Mouse (Mus musculus) telencephalon, adult 2 months (tissue): ENCODE measurements at regions not wholly inside any gene's neighbourhood (a gene's known extent, or its start where the extent isn't known, plus 50 kb on each side); places are given as distances from the start of the nearest gene placed in this dataset.
A peak's percentile ranks its signal among the peaks of the same experiment; 100 is the strongest.

Experiments
- DNase-seq: peaks from one replicate; pipeline ENCODE4 v3.0.0-alpha.2; 2011; ENCODE audit warnings: low read depth, low spot score

GRCm38 (mm10) chr9:52379031-52379430 is 210.7 kb upstream of the Zc3h12c start:
- DNase-seq, result no peak

GRCm38 (mm10) chr9:52377761-52378160 is 209.4 kb upstream of the Zc3h12c start:
- DNase-seq, result peak; percentile 54

GRCm38 (mm10) chr9:52376914-52377313 is 208.5 kb upstream of the Zc3h12c start:
- no peak for DNase-seq

GRCm38 (mm10) chr9:52371296-52371695 is 202.9 kb upstream of the Zc3h12c start:
- DNase-seq, result no peak

GRCm38 (mm10) chr9:52368911-52369310 is 200.5 kb upstream of the Zc3h12c start:
- DNase-seq, result no peak

- DNase-seq, result no peak
Observed at GRCm38 (mm10) chr9:52368080-52368479, 199.7 kb upstream of the Zc3h12c start.

- DNase-seq, result no peak
Observed at GRCm38 (mm10) chr9:52366046-52366445, 197.7 kb upstream of the Zc3h12c start.

GRCm38 (mm10) chr9:52361599-52361998 is 193.2 kb upstream of the Zc3h12c start:
- DNase-seq, result no peak

- no peak for DNase-seq
Observed at GRCm38 (mm10) chr9:52359416-52359815, 191.0 kb upstream of the Zc3h12c start.

- no peak for DNase-seq
Observed at GRCm38 (mm10) chr9:52356549-52356948, 188.2 kb upstream of the Zc3h12c start.

- DNase-seq, result no peak
Observed at GRCm38 (mm10) chr9:52355187-52355982, 187.0 kb upstream of the Zc3h12c start.

GRCm38 (mm10) chr9:52348536-52349527 is 180.5 kb upstream of the Zc3h12c start:
- no peak for DNase-seq

GRCm38 (mm10) chr9:52344177-52344877 is 176.0 kb upstream of the Zc3h12c start:
- DNase-seq, result no peak

- no peak for DNase-seq
Observed at GRCm38 (mm10) chr9:52341029-52341428, 172.7 kb upstream of the Zc3h12c start.

- no peak for DNase-seq
Observed at GRCm38 (mm10) chr9:52337786-52338322, 169.5 kb upstream of the Zc3h12c start.

GRCm38 (mm10) chr9:52334767-52335166 is 166.4 kb upstream of the Zc3h12c start:
- DNase-seq, result no peak

GRCm38 (mm10) chr9:52333884-52334283 is 165.5 kb upstream of the Zc3h12c start:
- no peak for DNase-seq

- DNase-seq, result no peak
Observed at GRCm38 (mm10) chr9:52331748-52332147, 163.4 kb upstream of the Zc3h12c start.

- DNase-seq, result no peak
Observed at GRCm38 (mm10) chr9:52330652-52331051, 162.3 kb upstream of the Zc3h12c start.

- DNase-seq, result no peak
Observed at GRCm38 (mm10) chr9:52324347-52324746, 156.0 kb upstream of the Zc3h12c start.

- no peak for DNase-seq
Observed at GRCm38 (mm10) chr9:52323757-52324156, 155.4 kb upstream of the Zc3h12c start.
